Mouse (Mus musculus) G1E (cell line): ENCODE data around the gene Gm11042.

Experiments used
- CTCF ChIP-seq: IDR thresholded peaks from 2 replicates; pipeline ENCODE4 v1.5.1; 2012; ENCODE audit warnings: low read depth, low read length, inconsistent platforms, mixed read lengths
- TAL1 ChIP-seq: conservative IDR thresholded peaks from 2 replicates; pipeline ENCODE4 v1.6.1; 2012; ENCODE audit warnings: low read depth, low read length, inconsistent platforms, mixed read lengths

DNA sequence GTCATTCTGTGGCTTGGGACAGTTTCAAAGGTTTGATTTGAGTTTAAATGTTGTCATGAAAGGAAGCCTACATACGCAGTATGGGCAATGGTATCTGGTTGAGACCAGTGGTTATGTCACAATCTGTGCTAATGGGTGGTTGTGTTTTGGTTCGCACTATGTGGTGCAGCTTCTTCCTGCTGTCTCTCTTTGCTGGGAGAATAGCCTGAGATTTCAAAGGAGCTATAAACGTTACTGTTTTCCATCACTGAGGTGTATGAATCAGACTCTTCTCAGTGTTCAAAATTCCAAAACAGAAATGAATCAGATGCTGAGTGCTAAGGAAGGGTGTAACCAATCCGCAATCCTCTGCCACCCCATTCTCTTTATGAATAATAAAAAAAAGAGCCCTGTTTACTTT is 49.1 kb downstream of the Gm11042 start:
- TF ChIP-seq TAL1 (no peak), CTCF (no peak)
